Mouse (Mus musculus): ENCODE results near the gene Svs6. TPM values are rescaled to one million over a fixed set of nuclear protein-coding genes. Genes with fewer than 3 reads are reported as not detected.
"Not testable (repeated sequence)": the region's sequence is repeated elsewhere in the genome, so short reads cannot be mapped to it uniquely, and the experiment has no call there.

Gene Svs6
- not detected in 2 replicates for polyA plus RNA-seq (2012; rRNA removed)

DNA sequence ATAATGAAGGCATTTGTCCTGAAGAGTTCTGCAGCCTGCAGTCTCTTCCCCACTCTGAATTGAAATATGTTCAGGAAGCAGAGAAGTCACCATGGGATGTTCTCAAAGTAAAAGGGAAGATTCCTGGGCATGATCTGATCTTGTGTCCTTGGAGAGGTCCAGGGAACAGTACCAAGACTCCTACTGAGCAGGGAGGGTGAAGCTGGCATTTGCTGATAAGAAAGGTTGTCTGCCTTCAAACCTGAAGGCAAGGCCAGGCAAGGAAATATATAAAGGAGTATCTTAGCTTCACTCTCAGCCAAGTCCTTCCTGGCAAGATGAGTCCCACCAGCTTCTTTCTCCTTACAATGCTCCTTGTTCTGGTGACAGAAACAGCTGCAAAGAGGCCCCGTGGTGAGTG, at the start of gene Svs6:
Gene Svs6, plus strand, starts transcription at position 301 of the 400 bp plus-strand sequence.
- H3K27me3 ChIP-seq (ENCODE audit: control insufficient read depth, insufficient read depth, low read length); H3K36me3 ChIP-seq (ENCODE audit: control insufficient read depth, insufficient read depth, low read length); H3K27ac ChIP-seq (ENCODE audit: insufficient read depth, low read length); H3K4me3 ChIP-seq (ENCODE audit: extremely low read depth, insufficient read depth, insufficient read length); H3K4me1 ChIP-seq (ENCODE audit: control insufficient read depth, insufficient read depth, insufficient read length); DNase-seq (ENCODE audit: low read depth in 1 of 2, low spot score in 2 of 2): not testable (repeated sequence)
- 89% methylated on average over 1 of the region's 1 CpGs for WGBS

DNA sequence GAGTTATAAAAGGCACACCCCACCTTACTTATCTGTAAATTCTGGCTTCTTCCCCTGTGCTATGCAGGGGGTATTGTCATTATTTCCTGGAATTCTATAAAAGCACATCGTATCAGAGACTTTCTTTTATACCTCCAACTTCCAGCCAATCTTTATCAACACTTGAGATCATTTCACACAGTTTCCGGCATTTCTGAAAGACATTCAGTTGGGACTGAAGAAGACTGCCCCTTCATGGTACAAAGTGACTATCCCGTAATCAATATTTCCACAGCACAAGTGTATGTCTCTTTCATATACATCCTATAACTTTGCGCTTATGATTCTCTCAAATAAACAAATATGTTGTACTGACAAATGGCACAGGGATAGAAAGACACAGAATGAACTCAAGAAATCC, 38.2 kb upstream of the Svs6 start, which contains the start of gene Svs4:
Gene Svs4, minus strand, starts transcription at position 101 of the 400 bp plus-strand sequence.
- H3K36me3 ChIP-seq (ENCODE audit: control insufficient read depth, insufficient read depth, low read length): no peaks in the 10 kb centered on the region
- H3K27me3 ChIP-seq (ENCODE audit: control insufficient read depth, insufficient read depth, low read length): no peaks in the 10 kb centered on the region
- no peak within 1 kb of the TSS for H3K27ac ChIP-seq (ENCODE audit: insufficient read depth, low read length)
- no peak for TF ChIP-seq POLR2A (IDR thresholded peaks at IDR 0.05; ENCODE audit: low read depth, low read length)
- no peak for TF ChIP-seq CTCF (IDR thresholded peaks at IDR 0.05; ENCODE audit: extremely low read depth, insufficient read depth, insufficient read length, insufficient replicate concordance)
- H3K4me1 ChIP-seq (ENCODE audit: control insufficient read depth, insufficient read depth, insufficient read length): no peaks in the 10 kb centered on the region
- no peak within 1 kb of the TSS for H3K4me3 ChIP-seq (ENCODE audit: extremely low read depth, insufficient read depth, insufficient read length)
- WGBS: 92% methylated on average over 4 of the region's 4 CpGs
- no peak for DNase-seq (ENCODE audit: low read depth in 1 of 2, low spot score in 2 of 2)

DNA sequence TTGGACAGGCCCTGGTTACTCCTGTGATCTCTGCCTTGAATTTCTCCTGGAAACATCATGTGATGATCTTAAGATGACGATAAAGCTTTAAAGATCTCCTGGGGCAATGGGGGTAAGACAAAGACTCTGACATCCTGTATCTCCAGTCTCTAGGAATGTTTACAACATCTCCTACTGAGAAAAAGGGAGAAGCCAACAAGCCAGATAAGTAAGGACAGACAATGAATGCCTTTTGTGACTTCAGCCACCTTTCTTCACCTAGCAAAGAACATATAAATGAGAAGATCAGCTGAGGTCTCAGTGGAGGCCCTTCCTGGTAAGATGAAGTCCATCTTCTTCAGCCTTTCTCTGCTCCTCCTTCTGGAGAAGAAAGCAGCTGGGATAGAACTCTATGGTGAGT, 27.6 kb upstream of the Svs6 start, which contains the start of gene Svs3a:
Gene Svs3a, plus strand, starts transcription at position 301 of the 400 bp plus-strand sequence.
- H3K27ac ChIP-seq (ENCODE audit: insufficient read depth, low read length); H3K36me3 ChIP-seq (ENCODE audit: control insufficient read depth, insufficient read depth, low read length); DNase-seq (ENCODE audit: low read depth in 1 of 2, low spot score in 2 of 2); H3K4me3 ChIP-seq (ENCODE audit: extremely low read depth, insufficient read depth, insufficient read length); H3K4me1 ChIP-seq (ENCODE audit: control insufficient read depth, insufficient read depth, insufficient read length); H3K27me3 ChIP-seq (ENCODE audit: control insufficient read depth, insufficient read depth, low read length): not testable (repeated sequence)
- WGBS: 71% methylated on average over 1 of the region's 1 CpGs

DNA sequence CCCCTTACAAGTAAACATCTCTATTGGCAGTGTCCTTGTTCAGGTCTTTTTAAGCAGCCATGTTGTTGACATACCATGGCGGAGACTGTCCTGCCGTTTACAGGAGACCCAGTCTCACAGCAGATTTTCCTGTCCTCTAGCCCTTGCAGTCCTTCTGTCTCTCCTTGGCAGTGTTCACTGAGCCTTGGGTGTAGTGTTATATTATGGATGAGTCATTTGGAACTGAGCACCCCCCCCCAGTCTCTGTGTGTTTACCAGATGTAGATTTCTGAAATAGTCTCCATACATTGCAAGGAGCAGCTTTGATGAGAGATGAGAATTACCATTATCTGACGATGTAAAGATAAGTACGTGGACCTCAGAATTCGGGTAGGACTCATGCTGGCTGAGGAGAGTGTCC, 4.0 kb upstream of the Svs6 start:
- H3K4me1 ChIP-seq (ENCODE audit: control insufficient read depth, insufficient read depth, insufficient read length): no peaks in the 10 kb centered on the region
- H3K36me3 ChIP-seq (ENCODE audit: control insufficient read depth, insufficient read depth, low read length): no peaks in the 10 kb centered on the region
- no peak overlapping the region for H3K27ac ChIP-seq (ENCODE audit: insufficient read depth, low read length)
- DNase-seq (ENCODE audit: low read depth in 1 of 2, low spot score in 2 of 2): no peak
- TF ChIP-seq CTCF (IDR thresholded peaks at IDR 0.05; ENCODE audit: extremely low read depth, insufficient read depth, insufficient read length, insufficient replicate concordance): no peak
- no peak for TF ChIP-seq POLR2A (IDR thresholded peaks at IDR 0.05; ENCODE audit: low read depth, low read length)
- H3K27me3 ChIP-seq (ENCODE audit: control insufficient read depth, insufficient read depth, low read length): no peaks in the 10 kb centered on the region
- H3K4me3 ChIP-seq (ENCODE audit: extremely low read depth, insufficient read depth, insufficient read length): no peak overlapping the region
- 83% methylated on average over 5 of the region's 5 CpGs for WGBS

DNA sequence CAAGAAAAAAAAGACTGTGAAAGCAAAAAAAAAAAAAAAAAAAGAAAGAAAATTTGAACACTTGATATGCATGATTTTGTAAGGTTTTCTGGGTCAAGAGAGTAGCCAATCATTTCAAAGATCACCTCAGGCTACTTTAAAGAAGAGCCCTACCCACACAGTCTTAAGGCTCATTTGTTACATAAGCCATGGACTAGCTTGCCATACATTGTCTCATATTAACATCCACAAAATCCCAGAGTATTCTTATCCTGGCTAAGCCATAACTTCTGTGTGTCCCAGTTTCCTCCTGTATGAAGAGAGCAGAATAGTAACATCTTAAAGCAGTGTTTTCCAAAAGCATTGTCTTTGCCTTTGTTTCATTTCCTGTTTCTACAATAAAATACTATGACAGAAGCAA, 1.1 kb upstream of the Svs6 start:
- not testable (repeated sequence) for DNase-seq (ENCODE audit: low read depth in 1 of 2, low spot score in 2 of 2); H3K4me3 ChIP-seq (ENCODE audit: extremely low read depth, insufficient read depth, insufficient read length); H3K27ac ChIP-seq (ENCODE audit: insufficient read depth, low read length); H3K4me1 ChIP-seq (ENCODE audit: control insufficient read depth, insufficient read depth, insufficient read length); H3K27me3 ChIP-seq (ENCODE audit: control insufficient read depth, insufficient read depth, low read length); H3K36me3 ChIP-seq (ENCODE audit: control insufficient read depth, insufficient read depth, low read length)

DNA sequence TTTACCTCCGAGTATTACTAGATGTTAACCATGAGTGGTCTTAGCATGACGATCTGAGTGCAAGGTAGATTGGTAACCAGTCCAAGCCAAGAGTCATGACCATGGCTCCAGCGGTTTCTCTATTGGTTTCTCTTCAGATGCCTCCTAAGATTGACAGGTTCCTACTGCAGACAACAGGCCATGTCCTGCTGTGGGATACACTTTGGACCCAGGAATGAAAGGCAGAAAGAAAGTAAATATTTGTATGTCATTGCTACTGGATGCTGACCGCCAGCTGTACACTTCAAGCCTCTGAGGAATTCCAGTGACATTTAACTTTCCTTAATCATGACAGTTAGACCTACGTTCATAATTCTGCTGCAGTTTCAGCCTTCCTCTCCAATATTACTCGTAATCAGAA, 4.4 kb downstream of the Svs6 start:
- no peak for TF ChIP-seq CTCF (IDR thresholded peaks at IDR 0.05; ENCODE audit: extremely low read depth, insufficient read depth, insufficient read length, insufficient replicate concordance)
- TF ChIP-seq POLR2A (IDR thresholded peaks at IDR 0.05; ENCODE audit: low read depth, low read length): no peak
- 87% methylated on average over 6 of the region's 6 CpGs for WGBS

DNA sequence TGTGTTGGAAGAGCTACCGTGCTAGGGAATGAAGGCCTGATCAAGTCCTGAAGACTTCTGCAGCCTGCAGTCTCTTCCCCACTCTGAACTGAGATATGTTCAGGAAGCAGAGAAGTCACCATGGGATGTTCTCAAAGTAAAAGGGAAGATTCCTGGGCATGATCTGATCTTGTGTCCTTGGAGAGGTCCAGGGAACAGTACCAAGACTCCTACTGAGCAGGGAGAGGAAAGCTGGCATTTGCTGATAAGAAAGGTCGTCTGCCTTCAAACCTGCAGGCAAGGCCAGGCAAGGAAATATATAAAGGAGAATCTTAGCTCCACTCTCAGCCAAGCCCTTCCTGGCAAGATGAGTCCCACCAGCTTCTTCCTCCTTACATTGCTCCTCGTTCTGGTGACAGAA, 15.9 kb downstream of the Svs6 start, which contains the start of gene Svs5:
Gene Svs5, plus strand, starts transcription at position 301 of the 400 bp plus-strand sequence.
- not testable (repeated sequence) for H3K27ac ChIP-seq (ENCODE audit: insufficient read depth, low read length); H3K4me3 ChIP-seq (ENCODE audit: extremely low read depth, insufficient read depth, insufficient read length); H3K4me1 ChIP-seq (ENCODE audit: control insufficient read depth, insufficient read depth, insufficient read length); H3K27me3 ChIP-seq (ENCODE audit: control insufficient read depth, insufficient read depth, low read length); DNase-seq (ENCODE audit: low read depth in 1 of 2, low spot score in 2 of 2); H3K36me3 ChIP-seq (ENCODE audit: control insufficient read depth, insufficient read depth, low read length)
- WGBS: 56% methylated on average over 3 of the region's 3 CpGs

More for the DNA sequence above, 4.4 kb downstream of the Svs6 start:
- Histone ChIP-seq H3K4me1 (ENCODE audit: control insufficient read depth, insufficient read depth, insufficient read length) (no peaks in the 10 kb centered on the region), H3K27me3 (ENCODE audit: control insufficient read depth, insufficient read depth, low read length) (0 out of 2 replicates have a peak, but pooled peaks cover 2% of the 10 kb centered on the region), H3K36me3 (ENCODE audit: control insufficient read depth, insufficient read depth, low read length) (no peaks in the 10 kb centered on the region), H3K4me3 (ENCODE audit: extremely low read depth, insufficient read depth, insufficient read length) (no peak overlapping the region), H3K27ac (ENCODE audit: insufficient read depth, low read length) (no peak overlapping the region)
- DNase-seq (ENCODE audit: low read depth in 1 of 2, low spot score in 2 of 2): no peak

DNA sequence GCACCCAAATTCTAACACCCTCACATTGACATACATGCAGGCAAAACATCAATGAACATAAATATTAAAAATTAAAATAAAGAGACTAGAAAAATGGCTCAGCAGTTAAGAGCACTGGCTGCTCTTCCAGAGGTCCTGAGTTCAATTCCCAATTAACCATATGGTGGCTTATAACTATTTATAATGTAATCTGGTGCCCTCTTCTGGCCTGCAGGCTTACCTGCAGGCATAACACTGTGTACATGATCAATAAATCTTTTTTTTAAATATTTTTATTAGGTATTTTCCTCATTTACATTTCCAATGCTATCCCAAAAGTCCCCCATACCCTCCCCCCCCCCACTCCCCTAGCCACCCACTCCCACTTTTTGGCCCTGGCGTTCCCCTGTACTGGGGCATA, 27.2 kb downstream of the Svs6 start:
- not testable (repeated sequence) for H3K27ac ChIP-seq (ENCODE audit: insufficient read depth, low read length); H3K4me3 ChIP-seq (ENCODE audit: extremely low read depth, insufficient read depth, insufficient read length)
- 78% methylated on average over 1 of the region's 1 CpGs for WGBS

DNA sequence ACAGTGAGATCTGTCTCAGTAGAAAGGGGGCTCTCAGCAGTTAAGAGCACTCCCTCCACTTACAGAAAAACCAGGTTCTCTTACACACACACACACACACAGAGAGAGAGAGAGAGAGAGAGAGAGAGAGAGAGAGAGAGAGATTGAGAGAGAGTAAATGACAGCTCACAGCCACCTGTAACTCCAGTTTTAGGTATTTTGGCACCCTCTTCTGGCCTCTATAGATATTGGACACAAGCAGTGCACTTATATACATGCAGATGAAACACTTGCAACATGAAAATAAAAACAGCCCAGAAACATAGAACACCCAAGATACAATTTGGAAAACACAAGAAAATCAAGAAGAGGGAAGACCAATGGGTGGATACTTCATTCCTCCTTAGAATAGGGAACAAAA, 31.1 kb downstream of the Svs6 start:
- not testable (repeated sequence) for DNase-seq (ENCODE audit: low read depth in 1 of 2, low spot score in 2 of 2); H3K4me3 ChIP-seq (ENCODE audit: extremely low read depth, insufficient read depth, insufficient read length); H3K36me3 ChIP-seq (ENCODE audit: control insufficient read depth, insufficient read depth, low read length); H3K27me3 ChIP-seq (ENCODE audit: control insufficient read depth, insufficient read depth, low read length); H3K4me1 ChIP-seq (ENCODE audit: control insufficient read depth, insufficient read depth, insufficient read length); H3K27ac ChIP-seq (ENCODE audit: insufficient read depth, low read length)

More for the DNA sequence above, 27.2 kb downstream of the Svs6 start:
- H3K27me3 ChIP-seq (ENCODE audit: control insufficient read depth, insufficient read depth, low read length); H3K4me1 ChIP-seq (ENCODE audit: control insufficient read depth, insufficient read depth, insufficient read length); H3K36me3 ChIP-seq (ENCODE audit: control insufficient read depth, insufficient read depth, low read length); DNase-seq (ENCODE audit: low read depth in 1 of 2, low spot score in 2 of 2): not testable (repeated sequence)
